Mouse (Mus musculus): ENCODE measurements at regions not wholly inside any gene's neighbourhood (a gene's known extent, or its start where the extent isn't known, plus 50 kb on each side); places are given as distances from the start of the nearest gene placed in this dataset.

- TF ChIP-seq CTCF (conservative IDR thresholded peaks at IDR 0.05; ENCODE audit: low read length) (no peak), POU5F1 (IDR thresholded peaks at IDR 0.05; ENCODE audit: borderline replicate concordance, low read length) (no peak)
Observed at GRCm38 (mm10) chr19:27089099-27089498, 127.2 kb upstream of the Vldlr start.

Data from E14TG2a.4 (cell line).